Mouse (Mus musculus): ENCODE data around the gene Depdc5. TPM values are rescaled to one million over a fixed set of nuclear protein-coding genes. Genes with fewer than 3 reads are reported as not detected.

Depdc5 gene
- polyA plus RNA-seq, 1 experiment from 2014 or later = 28.7 TPM

- no peak overlapping the region for H3K4me2 ChIP-seq (replicated peaks; ENCODE audit: low read depth, low read length)
- ATAC-seq (ENCODE audit: low FRiP score) = no peak
- H3K9ac ChIP-seq (ENCODE audit: low read depth, low read length) = no peak overlapping the region
- H3K4me1 ChIP-seq (replicated peaks; ENCODE audit: control insufficient read depth, insufficient read depth, low read length) = no peaks in the 10 kb centered on the region
- H3K27ac ChIP-seq (ENCODE audit: low read depth, low read length) = no peak overlapping the region
- no peaks in the 10 kb centered on the region for H3K9me3 ChIP-seq (ENCODE audit: control insufficient read depth, low read length)
- DNase-seq (ENCODE audit: low spot score) = no peak
- no peak overlapping the region for H3K4me3 ChIP-seq (ENCODE audit: low read depth, low read length)
- no peaks in the 10 kb centered on the region for H3K27me3 ChIP-seq (ENCODE audit: control insufficient read depth, insufficient read depth, low read length)
- H3K36me3 ChIP-seq (ENCODE audit: control insufficient read depth, insufficient read depth, low read length) = 0 out of 2 replicates have a peak, but pooled peaks cover 2% of the 10 kb centered on the region
Measured at GRCm38 (mm10) chr5:32977179-32977578, 113.7 kb downstream of the Depdc5 start.

GRCm38 (mm10) chr5:32985379-32985778 lies 121.9 kb downstream of the Depdc5 start:
- Histone ChIP-seq H3K4me2 (replicated peaks; ENCODE audit: low read depth, low read length) (no peak overlapping the region), H3K9me3 (ENCODE audit: control insufficient read depth, low read length) (no peaks in the 10 kb centered on the region), H3K27ac (ENCODE audit: low read depth, low read length) (no peak overlapping the region), H3K4me1 (replicated peaks; ENCODE audit: control insufficient read depth, insufficient read depth, low read length) (no peaks in the 10 kb centered on the region), H3K27me3 (ENCODE audit: control insufficient read depth, insufficient read depth, low read length) (no peaks in the 10 kb centered on the region), H3K36me3 (ENCODE audit: control insufficient read depth, insufficient read depth, low read length) (no peaks in the 10 kb centered on the region), H3K4me3 (ENCODE audit: low read depth, low read length) (no peak overlapping the region), H3K9ac (ENCODE audit: low read depth, low read length) (no peak overlapping the region)
- 85% methylated on average over 1 of the region's 1 CpGs for WGBS
- no peak for ATAC-seq (ENCODE audit: low FRiP score)
- no peak for DNase-seq (ENCODE audit: low spot score)

- DNase-seq (ENCODE audit: low spot score) = no peak
- H3K36me3 ChIP-seq (ENCODE audit: control insufficient read depth, insufficient read depth, low read length) = no peaks in the 10 kb centered on the region
- H3K9me3 ChIP-seq (ENCODE audit: control insufficient read depth, low read length) = no peaks in the 10 kb centered on the region
- 0 out of 2 replicates have a peak overlapping the region, but pooled peaks have one; percentile 45 for H3K27ac ChIP-seq (ENCODE audit: low read depth, low read length)
- no peaks in the 10 kb centered on the region for H3K27me3 ChIP-seq (ENCODE audit: control insufficient read depth, insufficient read depth, low read length)
- ATAC-seq (ENCODE audit: low FRiP score) = no peak
- H3K4me3 ChIP-seq (ENCODE audit: low read depth, low read length) = no peak overlapping the region
- no peak overlapping the region for H3K9ac ChIP-seq (ENCODE audit: low read depth, low read length)
- WGBS = 80% methylated on average over 1 of the region's 1 CpGs
- no peak overlapping the region for H3K4me2 ChIP-seq (replicated peaks; ENCODE audit: low read depth, low read length)
- no peaks in the 10 kb centered on the region for H3K4me1 ChIP-seq (replicated peaks; ENCODE audit: control insufficient read depth, insufficient read depth, low read length)
Measured at GRCm38 (mm10) chr5:32987873-32988272, 124.4 kb downstream of the Depdc5 start.

GRCm38 (mm10) chr5:32989959-32990640 lies 126.6 kb downstream of the Depdc5 start:
- H3K4me3 ChIP-seq (ENCODE audit: low read depth, low read length) = no peak overlapping the region
- ATAC-seq (ENCODE audit: low FRiP score) (no peak), DNase-seq (ENCODE audit: low spot score) (no peak)
- H3K4me1 ChIP-seq (replicated peaks; ENCODE audit: control insufficient read depth, insufficient read depth, low read length) = no peaks in the 10 kb centered on the region
- H3K36me3 ChIP-seq (ENCODE audit: control insufficient read depth, insufficient read depth, low read length) = no peaks in the 10 kb centered on the region
- no peaks in the 10 kb centered on the region for H3K27me3 ChIP-seq (ENCODE audit: control insufficient read depth, insufficient read depth, low read length)
- no peak overlapping the region for H3K9ac ChIP-seq (ENCODE audit: low read depth, low read length)
- H3K9me3 ChIP-seq (ENCODE audit: control insufficient read depth, low read length) = no peaks in the 10 kb centered on the region
- 91% methylated on average over 13 of the region's 13 CpGs for WGBS
- H3K27ac ChIP-seq (ENCODE audit: low read depth, low read length) = no peak overlapping the region
- no peak overlapping the region for H3K4me2 ChIP-seq (replicated peaks; ENCODE audit: low read depth, low read length)

- H3K27ac ChIP-seq (ENCODE audit: low read depth, low read length) = no peak overlapping the region
- ATAC-seq (ENCODE audit: low FRiP score) (no peak), DNase-seq (ENCODE audit: low spot score) (no peak)
- WGBS = 92% methylated on average over 8 of the region's 8 CpGs
- H3K4me1 ChIP-seq (replicated peaks; ENCODE audit: control insufficient read depth, insufficient read depth, low read length) = no peaks in the 10 kb centered on the region
- no peaks in the 10 kb centered on the region for H3K27me3 ChIP-seq (ENCODE audit: control insufficient read depth, insufficient read depth, low read length)
- no peaks in the 10 kb centered on the region for H3K36me3 ChIP-seq (ENCODE audit: control insufficient read depth, insufficient read depth, low read length)
- H3K4me3 ChIP-seq (ENCODE audit: low read depth, low read length) = no peak overlapping the region
- no peak overlapping the region for H3K9ac ChIP-seq (ENCODE audit: low read depth, low read length)
- no peak overlapping the region for H3K4me2 ChIP-seq (replicated peaks; ENCODE audit: low read depth, low read length)
- H3K9me3 ChIP-seq (ENCODE audit: control insufficient read depth, low read length) = no peaks in the 10 kb centered on the region
Measured at GRCm38 (mm10) chr5:32991152-32991551, 127.7 kb downstream of the Depdc5 start.

- ATAC-seq (ENCODE audit: low FRiP score) (no peak), DNase-seq (ENCODE audit: low spot score) (no peak)
- H3K4me1 ChIP-seq (replicated peaks; ENCODE audit: control insufficient read depth, insufficient read depth, low read length) = no peaks in the 10 kb centered on the region
- H3K9ac ChIP-seq (ENCODE audit: low read depth, low read length) = no peak overlapping the region
- no peak overlapping the region for H3K27ac ChIP-seq (ENCODE audit: low read depth, low read length)
- 63% methylated on average over 2 of the region's 2 CpGs for WGBS
- no peaks in the 10 kb centered on the region for H3K36me3 ChIP-seq (ENCODE audit: control insufficient read depth, insufficient read depth, low read length)
- H3K27me3 ChIP-seq (ENCODE audit: control insufficient read depth, insufficient read depth, low read length) = no peaks in the 10 kb centered on the region
- no peaks in the 10 kb centered on the region for H3K9me3 ChIP-seq (ENCODE audit: control insufficient read depth, low read length)
- H3K4me3 ChIP-seq (ENCODE audit: low read depth, low read length) = no peak overlapping the region
- H3K4me2 ChIP-seq (replicated peaks; ENCODE audit: low read depth, low read length) = no peak overlapping the region
Measured at GRCm38 (mm10) chr5:32994471-32994870, 131.0 kb downstream of the Depdc5 start.

GRCm38 (mm10) chr5:32995756-32996155 lies 132.3 kb downstream of the Depdc5 start:
- H3K4me3 ChIP-seq (ENCODE audit: low read depth, low read length) = no peak overlapping the region
- no peaks in the 10 kb centered on the region for H3K36me3 ChIP-seq (ENCODE audit: control insufficient read depth, insufficient read depth, low read length)
- no peaks in the 10 kb centered on the region for H3K9me3 ChIP-seq (ENCODE audit: control insufficient read depth, low read length)
- DNase-seq (ENCODE audit: low spot score) = no peak
- no peak overlapping the region for H3K4me2 ChIP-seq (replicated peaks; ENCODE audit: low read depth, low read length)
- no peak for ATAC-seq (ENCODE audit: low FRiP score)
- WGBS = 88% methylated on average over 4 of the region's 4 CpGs
- no peak overlapping the region for H3K9ac ChIP-seq (ENCODE audit: low read depth, low read length)
- no peaks in the 10 kb centered on the region for H3K4me1 ChIP-seq (replicated peaks; ENCODE audit: control insufficient read depth, insufficient read depth, low read length)
- H3K27me3 ChIP-seq (ENCODE audit: control insufficient read depth, insufficient read depth, low read length) = no peaks in the 10 kb centered on the region
- no peak overlapping the region for H3K27ac ChIP-seq (ENCODE audit: low read depth, low read length)

GRCm38 (mm10) chr5:32996560-32996959 lies 133.1 kb downstream of the Depdc5 start:
- Histone ChIP-seq H3K4me1 (replicated peaks; ENCODE audit: control insufficient read depth, insufficient read depth, low read length) (no peaks in the 10 kb centered on the region), H3K27ac (ENCODE audit: low read depth, low read length) (no peak overlapping the region), H3K4me3 (ENCODE audit: low read depth, low read length) (no peak overlapping the region), H3K4me2 (replicated peaks; ENCODE audit: low read depth, low read length) (no peak overlapping the region), H3K9ac (ENCODE audit: low read depth, low read length) (no peak overlapping the region), H3K9me3 (ENCODE audit: control insufficient read depth, low read length) (no peaks in the 10 kb centered on the region), H3K36me3 (ENCODE audit: control insufficient read depth, insufficient read depth, low read length) (no peaks in the 10 kb centered on the region), H3K27me3 (ENCODE audit: control insufficient read depth, insufficient read depth, low read length) (no peaks in the 10 kb centered on the region)
- ATAC-seq (ENCODE audit: low FRiP score) (no peak), DNase-seq (ENCODE audit: low spot score) (no peak)
- 88% methylated on average over 1 of the region's 1 CpGs for WGBS

GRCm38 (mm10) chr5:32997686-32998085 lies 134.2 kb downstream of the Depdc5 start:
- Histone ChIP-seq H3K36me3 (ENCODE audit: control insufficient read depth, insufficient read depth, low read length) (no peaks in the 10 kb centered on the region), H3K4me3 (ENCODE audit: low read depth, low read length) (no peak overlapping the region), H3K4me2 (replicated peaks; ENCODE audit: low read depth, low read length) (no peak overlapping the region), H3K4me1 (replicated peaks; ENCODE audit: control insufficient read depth, insufficient read depth, low read length) (no peaks in the 10 kb centered on the region), H3K9me3 (ENCODE audit: control insufficient read depth, low read length) (no peaks in the 10 kb centered on the region), H3K27me3 (ENCODE audit: control insufficient read depth, insufficient read depth, low read length) (no peaks in the 10 kb centered on the region), H3K27ac (ENCODE audit: low read depth, low read length) (no peak overlapping the region), H3K9ac (ENCODE audit: low read depth, low read length) (no peak overlapping the region)
- no peak for DNase-seq (ENCODE audit: low spot score)
- 57% methylated on average over 4 of the region's 4 CpGs for WGBS
- ATAC-seq (ENCODE audit: low FRiP score) = no peak

All from hindbrain, embryonic 11.5 days (tissue).